Mouse (Mus musculus) megakaryocyte, embryonic 14.5 days (primary cell): Measurements from ENCODE around the gene Lrfn2. TPM values are rescaled to one million over a fixed set of nuclear protein-coding genes. Genes with fewer than 3 reads are reported as not detected.

Experiments
- H3K27me3 ChIP-seq: replicated peaks from 2 replicates; pipeline ENCODE3; 2012; ENCODE audit warnings: inconsistent platforms
- H3K36me3 ChIP-seq: replicated peaks from 2 replicates; pipeline ENCODE3; 2012; ENCODE audit warnings: low read length, inconsistent platforms, mixed read lengths
- H3K4me1 ChIP-seq: 2 replicates; pipeline ENCODE4 v1.6.1; 2012; ENCODE audit warnings: inconsistent platforms
- H3K4me3 ChIP-seq: replicated peaks from 2 replicates; pipeline ENCODE3; 2012; ENCODE audit warnings: moderate library complexity, mild to moderate bottlenecking, inconsistent platforms
- H3K9me3 ChIP-seq: 2 replicates; pipeline ENCODE4 v1.6.1; 2012; ENCODE audit warnings: inconsistent platforms
- FLI1 ChIP-seq: IDR thresholded peaks from 2 replicates; pipeline ENCODE4 v1.6.1; 2012; ENCODE audit warnings: low read length, inconsistent platforms, mixed read lengths
- GATA1 ChIP-seq: IDR thresholded peaks from 3 replicates; pipeline ENCODE4 v1.6.1; 2012; ENCODE audit warnings: mixed read lengths, low read length, inconsistent platforms, borderline replicate concordance
- polyA plus RNA-seq: library from polyadenylated mRNA; stranded (reverse); fragments of >175 nt; gene quantifications from 2 replicates; pipeline ENCODE4 v1.2.3, GENCODE M21; 2012; ENCODE audit warnings: low replicate concordance; ENCODE audit not compliant: insufficient read depth

Gene Lrfn2
- polyA plus RNA-seq, 1 experiment = not detected

GRCm38 (mm10) chr17:48932406-48932906 lies 277 bp downstream of the Lrfn2 start:
- Histone ChIP-seq H3K36me3 (no peaks in the 10 kb centered on the region), H3K4me1 (peaks cover 11% of the 10 kb centered on the region), H3K4me3 (no peak overlapping the region), H3K9me3 (peaks cover 8% of the 10 kb centered on the region; the same call in 1 of the 2 replicates), H3K27me3 (peaks cover 37% of the 10 kb centered on the region)
- TF ChIP-seq GATA1 (no peak), FLI1 (no peak)

DNA sequence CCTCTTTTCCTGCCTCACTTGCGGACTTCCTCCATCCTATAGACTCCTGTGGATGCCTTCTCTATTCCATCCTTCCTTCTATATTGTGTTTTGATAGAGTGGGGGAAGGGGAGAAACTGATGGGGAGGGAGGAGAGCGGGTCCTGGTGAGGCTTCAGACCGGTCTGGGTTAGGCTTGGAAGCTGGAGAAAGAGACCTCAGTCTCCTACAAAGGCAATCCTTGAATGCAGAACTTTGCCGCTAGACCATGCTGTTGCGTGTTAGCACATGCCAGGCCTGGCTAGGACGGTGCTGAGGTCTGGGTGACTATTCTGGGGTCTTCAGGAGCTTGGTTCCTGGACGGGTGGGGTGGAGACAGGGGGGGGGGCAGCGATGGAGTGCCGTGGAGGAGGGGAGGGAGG lies 737 bp downstream of the Lrfn2 start:
- Histone ChIP-seq H3K27me3 (peaks cover 37% of the 10 kb centered on the region), H3K9me3 (peaks cover 4% of the 10 kb centered on the region; the same call in 1 of the 2 replicates), H3K36me3 (no peaks in the 10 kb centered on the region), H3K4me1 (peaks cover 11% of the 10 kb centered on the region), H3K4me3 (no peak overlapping the region)
- TF ChIP-seq GATA1 = no peak
- TF ChIP-seq FLI1 = no peak

DNA sequence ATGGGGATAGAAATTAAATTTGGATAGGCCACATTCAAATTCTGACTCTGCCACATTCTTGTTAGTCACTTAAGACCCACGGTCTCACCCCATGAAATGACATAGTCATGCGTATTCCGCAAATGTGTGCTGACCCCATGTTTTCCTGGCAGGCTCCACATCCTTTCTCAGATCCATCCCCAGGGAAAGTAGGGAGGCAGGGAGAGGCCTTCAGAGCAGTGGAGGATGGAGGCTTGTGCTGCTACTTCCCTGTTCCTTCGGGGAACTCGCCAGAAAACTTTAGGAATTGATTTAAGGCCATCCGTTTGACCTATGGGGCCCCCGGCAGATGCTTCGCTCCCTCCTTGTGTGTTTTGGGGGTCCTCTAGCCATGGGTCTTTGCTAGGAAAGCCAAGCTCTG lies 3.0 kb downstream of the Lrfn2 start:
- Histone ChIP-seq H3K4me3 (no peak overlapping the region), H3K27me3 (peaks cover 35% of the 10 kb centered on the region), H3K4me1 (peaks cover 11% of the 10 kb centered on the region), H3K36me3 (no peaks in the 10 kb centered on the region), H3K9me3 (peaks cover 13% of the 10 kb centered on the region; the same call in 1 of the 2 replicates)
- TF ChIP-seq FLI1 = no peak
- no peak for TF ChIP-seq GATA1

DNA sequence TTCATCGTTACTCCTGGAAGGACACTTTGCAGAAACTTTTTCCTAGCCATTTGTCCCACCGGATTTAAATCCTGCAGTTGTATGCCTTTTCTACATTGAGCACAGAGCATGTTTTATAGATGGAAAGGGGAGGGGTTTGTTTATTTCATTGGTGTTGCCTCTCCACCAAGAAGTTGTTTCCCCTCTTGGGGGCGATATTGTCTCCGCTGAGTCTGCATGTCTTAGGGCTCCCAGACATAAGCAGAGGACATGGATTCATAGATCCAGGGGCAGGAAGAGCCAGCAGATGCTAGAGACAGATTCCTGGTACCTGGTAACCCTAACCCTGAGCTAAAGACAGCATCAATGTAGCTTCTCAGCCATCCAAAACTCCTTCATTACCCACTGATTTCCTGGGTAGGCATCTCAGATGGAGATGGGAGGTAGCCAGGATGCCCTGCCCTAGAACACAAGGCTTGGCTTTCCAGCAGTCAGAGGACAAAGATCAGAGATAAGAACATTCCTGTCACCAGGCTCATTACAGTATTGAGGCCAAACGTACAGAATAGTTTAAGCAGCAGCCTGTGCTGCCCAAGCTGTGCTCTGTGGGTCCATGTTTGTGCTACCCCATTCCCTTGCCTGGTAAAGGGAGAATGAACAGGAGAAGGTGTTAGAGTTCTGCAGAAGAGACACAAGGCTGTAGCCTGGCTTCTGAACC lies 4.4 kb downstream of the Lrfn2 start:
- peaks cover 5% of the 10 kb centered on the region for H3K4me1 ChIP-seq
- peaks cover 25% of the 10 kb centered on the region for H3K27me3 ChIP-seq
- H3K9me3 ChIP-seq = peaks cover 16% of the 10 kb centered on the region; the same call in 1 of the 2 replicates
- no peaks in the 10 kb centered on the region for H3K36me3 ChIP-seq
- H3K4me3 ChIP-seq = no peak overlapping the region
- no peak for TF ChIP-seq FLI1
- TF ChIP-seq GATA1 = no peak

DNA sequence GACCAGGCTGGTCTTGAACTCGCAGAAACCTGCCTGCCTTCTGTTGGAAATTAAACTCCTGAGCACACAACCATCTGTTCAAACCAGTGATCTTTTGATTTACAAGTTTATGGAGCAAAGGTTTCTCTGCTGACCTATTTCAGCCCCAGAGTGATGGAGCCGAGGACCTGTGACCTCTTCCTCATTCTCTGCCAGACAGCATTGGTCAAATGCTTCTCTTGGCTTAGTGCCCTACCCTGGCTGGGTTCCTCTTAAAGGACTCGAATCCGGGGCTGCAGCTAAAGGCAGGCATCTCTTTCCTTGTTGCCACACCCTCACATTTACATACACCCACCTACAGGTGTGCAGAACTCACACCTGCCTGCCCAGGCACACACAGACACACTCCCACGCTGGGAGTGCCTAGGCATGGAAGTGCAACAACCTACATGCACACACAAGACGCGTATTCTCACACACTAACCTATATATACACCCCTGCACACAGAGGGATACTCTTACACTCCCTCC lies 6.6 kb downstream of the Lrfn2 start:
- TF ChIP-seq FLI1 = no peak
- TF ChIP-seq GATA1 = no peak
- no peaks in the 10 kb centered on the region for H3K36me3 ChIP-seq
- H3K9me3 ChIP-seq = peaks cover 16% of the 10 kb centered on the region; the same call in 1 of the 2 replicates
- H3K27me3 ChIP-seq = peaks cover 5% of the 10 kb centered on the region
- no peaks in the 10 kb centered on the region for H3K4me1 ChIP-seq
- H3K4me3 ChIP-seq = no peak overlapping the region

GRCm38 (mm10) chr17:48946315-48946714 lies 14.1 kb downstream of the Lrfn2 start:
- peaks cover 53% of the 10 kb centered on the region for H3K9me3 ChIP-seq
- TF ChIP-seq FLI1 (no peak), GATA1 (no peak)
- H3K36me3 ChIP-seq = no peaks in the 10 kb centered on the region

GRCm38 (mm10) chr17:48946765-48947164 lies 14.6 kb downstream of the Lrfn2 start:
- H3K27me3 ChIP-seq = no peaks in the 10 kb centered on the region
- peaks cover 55% of the 10 kb centered on the region for H3K9me3 ChIP-seq
- TF ChIP-seq GATA1 (no peak), FLI1 (no peak)
- no peak overlapping the region for H3K4me3 ChIP-seq
- no peaks in the 10 kb centered on the region for H3K4me1 ChIP-seq
- no peaks in the 10 kb centered on the region for H3K36me3 ChIP-seq

More at GRCm38 (mm10) chr17:48946315-48946714, 14.1 kb downstream of the Lrfn2 start:
- Histone ChIP-seq H3K4me3 (no peak overlapping the region), H3K27me3 (no peaks in the 10 kb centered on the region), H3K4me1 (no peaks in the 10 kb centered on the region)

DNA sequence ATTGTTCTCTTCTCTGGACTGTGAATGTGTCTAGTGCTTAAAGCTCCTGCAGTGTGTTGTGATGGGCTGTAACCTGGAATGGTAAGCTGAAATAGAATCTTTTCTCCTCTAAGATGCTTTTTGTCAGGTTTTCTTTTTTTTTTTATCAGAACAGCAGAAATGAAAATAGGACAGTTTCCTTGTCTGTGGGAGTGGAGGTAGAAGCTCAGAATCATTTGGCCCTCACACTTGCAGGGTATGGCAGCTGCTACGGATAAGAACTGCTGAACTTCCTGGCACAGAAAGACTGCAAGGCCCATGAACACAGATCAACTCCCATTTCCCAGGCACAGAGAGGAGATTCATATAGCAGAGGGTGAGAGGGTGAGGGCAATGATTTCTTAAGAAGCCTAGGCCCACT lies 19.1 kb downstream of the Lrfn2 start:
- TF ChIP-seq FLI1 (no peak), GATA1 (no peak)
- H3K9me3 ChIP-seq = peaks cover 74% of the 10 kb centered on the region

DNA sequence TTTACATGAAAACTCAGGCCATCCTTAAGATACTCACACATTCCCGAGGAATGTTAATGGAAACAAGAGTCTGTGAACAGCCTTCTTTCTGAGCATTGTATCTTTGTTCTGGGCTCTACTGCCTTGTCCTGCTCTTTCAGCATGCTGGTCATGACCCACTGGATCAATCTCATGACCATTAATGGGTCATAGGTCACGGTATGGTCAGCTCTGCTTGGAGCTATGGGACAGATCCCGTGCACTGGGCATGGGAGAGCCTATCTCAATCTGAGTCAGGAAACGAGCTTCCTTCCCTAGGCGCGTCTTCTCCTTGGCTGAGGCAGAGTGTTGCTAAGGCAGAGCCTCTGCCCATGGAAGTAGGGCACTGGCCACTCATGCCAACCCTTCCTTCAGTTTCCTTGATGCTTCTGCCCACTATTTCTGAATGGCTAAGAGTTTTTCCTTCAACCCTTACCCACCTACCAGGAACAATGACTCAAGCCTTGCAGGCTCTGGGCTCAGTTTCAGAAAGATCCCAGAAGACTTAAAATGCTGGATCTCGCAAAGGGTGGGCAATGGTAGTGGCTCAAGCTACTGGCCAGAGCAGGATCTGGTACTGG lies 24.0 kb downstream of the Lrfn2 start:
- TF ChIP-seq FLI1 (no peak), GATA1 (no peak)
- peaks cover 70% of the 10 kb centered on the region for H3K9me3 ChIP-seq
- no peaks in the 10 kb centered on the region for H3K4me1 ChIP-seq

More for the DNA sequence above, 19.1 kb downstream of the Lrfn2 start:
- H3K4me3 ChIP-seq = no peak overlapping the region
- H3K27me3 ChIP-seq = no peaks in the 10 kb centered on the region
- no peaks in the 10 kb centered on the region for H3K4me1 ChIP-seq
- no peaks in the 10 kb centered on the region for H3K36me3 ChIP-seq

More for the DNA sequence above, 24.0 kb downstream of the Lrfn2 start:
- H3K4me3 ChIP-seq = no peak overlapping the region
- no peaks in the 10 kb centered on the region for H3K36me3 ChIP-seq
- no peaks in the 10 kb centered on the region for H3K27me3 ChIP-seq
